Mouse (Mus musculus) embryonic facial prominence, embryonic 14.5 days (tissue): Measurements from ENCODE around the gene Nudt19. TPM values are rescaled to one million over a fixed set of nuclear protein-coding genes. Genes with fewer than 3 reads are reported as not detected.

Experiments used
- ATAC-seq: fragments of 200-750 bp; cut with Nextera tagmentation; 2 replicates; pipeline ENCODE4 v1.8.0; 2017; ENCODE audit warnings: low read depth, moderate number of reproducible peaks, moderate TSS enrichment
- DNase-seq: peaks from one replicate; pipeline ENCODE4 v3.0.0-alpha.2; 2015; ENCODE audit warnings: low spot score
- H3K27ac ChIP-seq: fragments of 300-500 bp; sonication (generic); replicated peaks from 2 replicates; pipeline ENCODE4 v1.5.1; 2014; ENCODE audit warnings: low read depth, mild to moderate bottlenecking, low read length, moderate library complexity
- H3K27me3 ChIP-seq: fragments of 300-500 bp; sonication (generic); replicated peaks from 2 replicates; pipeline ENCODE4 v1.6.1; 2014; ENCODE audit warnings: low read length; ENCODE audit not compliant: control insufficient read depth, insufficient read depth
- H3K36me3 ChIP-seq: fragments of 300-500 bp; sonication (generic); 2 replicates; pipeline ENCODE4 v1.6.1; 2014; ENCODE audit warnings: low read length, mixed read lengths; ENCODE audit not compliant: control insufficient read depth, insufficient read depth
- H3K4me1 ChIP-seq: fragments of 300-500 bp; sonication (generic); 2 replicates; pipeline ENCODE4 v1.6.1; 2014; ENCODE audit warnings: antibody characterized with exemption, low read length; ENCODE audit not compliant: control insufficient read depth, insufficient read depth
- H3K4me2 ChIP-seq: fragments of 300-500 bp; sonication (generic); 2 replicates; pipeline ENCODE4 v1.6.1; 2014; ENCODE audit warnings: low read depth, mild to moderate bottlenecking, low read length, moderate library complexity, mixed read lengths
- H3K4me3 ChIP-seq: fragments of 300-500 bp; sonication (generic); 2 replicates; pipeline ENCODE4 v1.5.1; 2014; ENCODE audit warnings: low read depth, mild to moderate bottlenecking, low read length
- H3K9ac ChIP-seq: fragments of 300-500 bp; sonication (generic); 2 replicates; pipeline ENCODE4 v1.6.1; 2014; ENCODE audit warnings: low read depth, mild to moderate bottlenecking, low read length, moderate library complexity, mixed read lengths
- H3K9me3 ChIP-seq: fragments of 300-500 bp; sonication (generic); 2 replicates; pipeline ENCODE4 v1.6.1; 2016; ENCODE audit warnings: low read length; ENCODE audit not compliant: control insufficient read depth
- WGBS: fragments of 180-500 bp; shearing (Covaris S2); extraction: QIAGEN DNeasy Blood & Tissue Kit; methylation state at CpG from one replicate; pipeline ENCODE4 v1.1.7; 2014; 5-methylcytosine and 5-hydroxymethylcytosine counted together
- polyA plus RNA-seq: library from polyadenylated mRNA; unstranded; fragments of >200 nt; fragmentation: Nextera tagmentation; extraction: Ambion mirVana; gene quantifications from 2 replicates; pipeline ENCODE4 v1.2.1, GENCODE M21; 2014

The Nudt19 gene
- polyA plus RNA-seq, 1 experiment from 2014 or later: 57.3 TPM

DNA sequence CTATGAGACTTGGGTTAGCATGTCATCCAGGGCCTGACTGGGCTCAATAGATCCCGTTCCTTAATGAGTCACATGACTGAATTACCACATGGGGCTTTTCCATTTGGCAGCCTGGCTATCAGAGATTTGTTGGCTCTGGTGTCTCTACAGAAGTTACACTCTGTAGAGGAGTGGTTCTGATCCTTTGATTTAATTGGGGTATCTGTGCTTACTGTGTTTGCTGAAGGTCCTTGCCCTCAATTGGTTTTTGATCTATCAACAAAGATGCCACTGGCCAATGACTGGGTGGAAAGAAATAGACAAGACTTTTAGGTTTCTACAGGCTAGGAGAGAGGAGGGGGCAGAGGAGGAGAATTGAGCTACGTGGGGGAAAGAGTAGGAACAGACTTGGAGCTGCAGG lies 2.6 kb upstream of the Nudt19 start:
- DNase-seq (no peak), ATAC-seq (no peak)
- H3K27ac ChIP-seq: no peak overlapping the region
- no peak overlapping the region for H3K9ac ChIP-seq
- no peaks in the 10 kb centered on the region for H3K36me3 ChIP-seq
- peaks cover 5% of the 10 kb centered on the region; the same call in 1 of the 2 replicates for H3K4me1 ChIP-seq
- H3K9me3 ChIP-seq: no peaks in the 10 kb centered on the region
- no peak overlapping the region for H3K4me3 ChIP-seq
- no peak overlapping the region for H3K4me2 ChIP-seq
- WGBS: 42% methylated on average over 2 of the region's 2 CpGs
- H3K27me3 ChIP-seq: no peaks in the 10 kb centered on the region

DNA sequence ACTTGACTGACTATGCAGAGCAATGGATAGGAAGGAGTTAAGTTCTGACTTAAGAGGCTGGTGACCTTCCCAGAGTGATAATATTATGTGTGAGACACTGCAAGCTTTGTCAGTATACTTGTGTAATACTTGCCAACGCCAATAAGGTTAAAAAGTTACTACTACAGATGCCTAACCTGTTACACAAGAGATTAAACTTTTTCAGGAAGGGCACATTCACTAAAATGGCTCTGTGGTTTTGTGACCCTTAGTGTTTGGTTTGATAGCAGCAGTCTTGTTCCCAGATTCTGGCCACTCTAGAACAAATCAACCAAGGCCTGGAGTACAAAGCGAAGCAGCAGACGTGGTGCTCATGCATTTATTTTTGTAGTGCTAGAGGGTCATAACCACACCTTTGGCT lies 1.5 kb upstream of the Nudt19 start:
- DNase-seq: no peak
- no peak overlapping the region for H3K4me3 ChIP-seq
- WGBS: 80% methylated on average over 3 of the region's 3 CpGs
- H3K27me3 ChIP-seq: no peaks in the 10 kb centered on the region
- no peak overlapping the region for H3K9ac ChIP-seq
- no peak for ATAC-seq
- H3K4me2 ChIP-seq: no peak overlapping the region
- no peak overlapping the region for H3K27ac ChIP-seq
- no peaks in the 10 kb centered on the region for H3K36me3 ChIP-seq
- H3K4me1 ChIP-seq: peaks cover 5% of the 10 kb centered on the region; the same call in 1 of the 2 replicates
- no peaks in the 10 kb centered on the region for H3K9me3 ChIP-seq

DNA sequence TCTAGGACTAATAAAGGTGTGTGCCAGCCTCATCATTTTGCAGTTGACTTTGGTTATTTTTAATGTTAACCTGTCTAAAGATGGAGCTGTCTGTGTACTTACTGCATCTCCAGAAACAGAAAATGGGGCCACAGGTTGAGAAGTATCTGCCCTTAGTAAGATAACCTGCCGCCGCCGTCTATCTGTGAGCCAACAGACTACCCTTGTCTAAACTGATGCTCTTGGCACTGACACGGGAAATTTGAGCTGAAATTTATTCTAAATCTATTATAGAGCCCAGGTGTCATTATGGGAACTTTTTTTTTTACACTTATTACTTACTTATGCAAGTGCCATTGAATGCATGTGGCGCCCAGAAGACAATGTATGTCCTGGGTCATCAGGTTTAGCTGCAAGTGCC lies 801 bp upstream of the Nudt19 start:
- H3K9me3 ChIP-seq: no peaks in the 10 kb centered on the region
- WGBS: 85% methylated on average over 5 of the region's 5 CpGs
- ATAC-seq (no peak), DNase-seq (no peak)
- H3K4me1 ChIP-seq: peaks cover 5% of the 10 kb centered on the region; the same call in 1 of the 2 replicates
- no peak overlapping the region for H3K27ac ChIP-seq
- H3K36me3 ChIP-seq: no peaks in the 10 kb centered on the region
- no peaks in the 10 kb centered on the region for H3K27me3 ChIP-seq
- no peak overlapping the region for H3K4me2 ChIP-seq
- no peak overlapping the region for H3K4me3 ChIP-seq
- no peak overlapping the region for H3K9ac ChIP-seq

DNA sequence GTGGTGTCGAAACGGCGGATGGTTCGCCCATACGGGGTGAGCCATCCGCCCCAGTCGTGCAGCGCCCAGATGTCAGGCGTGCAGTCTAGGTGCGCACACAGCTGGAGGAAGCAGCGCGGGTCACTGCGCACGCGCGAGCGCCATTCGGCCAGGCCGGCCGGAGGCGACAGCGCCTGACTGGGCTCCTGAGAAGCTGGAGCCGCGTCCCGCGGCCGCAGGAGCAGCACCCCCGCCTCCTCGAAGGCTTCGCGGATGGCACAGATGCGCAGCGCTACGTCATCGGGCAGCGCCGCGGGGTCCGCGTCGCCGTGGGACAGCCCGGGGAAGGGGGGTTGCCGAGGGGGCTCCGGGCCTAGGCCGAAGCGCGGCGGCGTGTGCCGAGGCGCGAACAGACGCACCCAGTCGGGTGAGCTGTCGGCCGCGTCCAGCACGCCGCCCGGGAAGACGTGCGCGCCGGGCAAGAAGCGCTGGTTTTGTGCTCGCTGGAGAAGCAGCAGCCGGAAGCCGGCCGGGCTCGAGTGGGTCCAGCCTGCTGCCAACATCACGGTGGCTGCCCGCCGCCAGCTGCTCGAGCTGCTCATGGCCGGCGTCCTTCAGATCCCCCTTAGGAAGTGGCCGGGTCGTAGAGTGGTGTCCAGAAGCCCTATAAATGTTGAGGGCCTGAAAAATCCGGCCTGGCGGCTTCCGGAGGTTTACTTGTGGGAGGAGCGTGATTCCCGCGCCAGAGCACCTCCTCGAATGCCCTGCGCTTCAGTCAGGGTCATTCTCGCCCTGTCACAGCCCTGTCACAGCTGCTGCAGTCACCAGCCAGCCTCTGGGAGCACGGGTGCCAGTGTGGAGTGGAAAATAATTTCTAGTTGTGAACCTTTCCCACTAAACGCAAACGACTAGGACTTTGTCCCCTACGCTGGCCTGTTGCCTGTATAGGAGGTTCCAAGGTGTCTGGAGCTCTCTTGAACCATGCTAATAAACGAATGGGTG lies 590 bp downstream of the Nudt19 start:
- ATAC-seq (peak; percentile 93), DNase-seq (peak; percentile 94)
- H3K27ac ChIP-seq: peak overlapping the region; percentile 97
- no peaks in the 10 kb centered on the region for H3K9me3 ChIP-seq
- peaks cover 5% of the 10 kb centered on the region; the same call in 1 of the 2 replicates for H3K4me1 ChIP-seq
- peaks cover 8% of the 10 kb centered on the region for H3K36me3 ChIP-seq
- H3K4me2 ChIP-seq: peak overlapping the region; percentile 98
- H3K9ac ChIP-seq: peak overlapping the region; percentile 98
- 1% methylated on average over 49 of the region's 93 CpGs for WGBS
- no peaks in the 10 kb centered on the region for H3K27me3 ChIP-seq
- peak overlapping the region; percentile 86 for H3K4me3 ChIP-seq

DNA sequence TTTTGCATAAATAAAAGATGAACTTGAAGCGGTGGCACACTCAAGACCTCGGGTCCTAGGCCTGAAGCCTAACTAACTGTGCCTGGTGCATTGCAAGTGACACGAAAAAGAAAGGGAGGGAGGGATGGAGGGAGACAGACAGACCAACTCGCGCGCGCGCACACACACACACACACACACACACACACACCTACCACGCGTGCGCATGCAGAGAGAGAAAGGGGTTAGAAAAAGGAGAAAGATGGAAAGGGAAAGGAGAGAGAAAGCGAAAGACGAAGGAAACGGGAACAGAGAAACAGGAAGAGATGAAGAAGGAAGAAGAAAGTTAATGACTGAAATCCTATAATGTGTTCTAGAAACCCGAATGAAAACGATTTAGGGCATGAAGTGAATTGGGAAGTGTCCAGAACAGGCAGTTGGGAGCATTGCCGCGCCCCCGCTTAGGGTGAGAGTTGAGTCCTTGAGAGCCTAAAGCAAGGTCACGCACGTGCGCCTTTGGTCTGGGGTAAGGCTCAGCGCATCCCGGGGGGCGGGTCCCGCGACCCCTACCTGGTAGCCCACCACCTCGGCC lies 1.4 kb downstream of the Nudt19 start:
- Histone ChIP-seq H3K27ac (peak overlapping the region; percentile 97), H3K9me3 (no peaks in the 10 kb centered on the region), H3K9ac (peak overlapping the region; percentile 98), H3K4me1 (peaks cover 5% of the 10 kb centered on the region; the same call in 1 of the 2 replicates), H3K4me3 (peak overlapping the region; percentile 86), H3K36me3 (peaks cover 17% of the 10 kb centered on the region), H3K4me2 (peak overlapping the region; percentile 98), H3K27me3 (no peaks in the 10 kb centered on the region)
- WGBS: 3% methylated on average over 28 of the region's 28 CpGs
- peak; percentile 29 for DNase-seq
- peak; percentile 48 for ATAC-seq

DNA sequence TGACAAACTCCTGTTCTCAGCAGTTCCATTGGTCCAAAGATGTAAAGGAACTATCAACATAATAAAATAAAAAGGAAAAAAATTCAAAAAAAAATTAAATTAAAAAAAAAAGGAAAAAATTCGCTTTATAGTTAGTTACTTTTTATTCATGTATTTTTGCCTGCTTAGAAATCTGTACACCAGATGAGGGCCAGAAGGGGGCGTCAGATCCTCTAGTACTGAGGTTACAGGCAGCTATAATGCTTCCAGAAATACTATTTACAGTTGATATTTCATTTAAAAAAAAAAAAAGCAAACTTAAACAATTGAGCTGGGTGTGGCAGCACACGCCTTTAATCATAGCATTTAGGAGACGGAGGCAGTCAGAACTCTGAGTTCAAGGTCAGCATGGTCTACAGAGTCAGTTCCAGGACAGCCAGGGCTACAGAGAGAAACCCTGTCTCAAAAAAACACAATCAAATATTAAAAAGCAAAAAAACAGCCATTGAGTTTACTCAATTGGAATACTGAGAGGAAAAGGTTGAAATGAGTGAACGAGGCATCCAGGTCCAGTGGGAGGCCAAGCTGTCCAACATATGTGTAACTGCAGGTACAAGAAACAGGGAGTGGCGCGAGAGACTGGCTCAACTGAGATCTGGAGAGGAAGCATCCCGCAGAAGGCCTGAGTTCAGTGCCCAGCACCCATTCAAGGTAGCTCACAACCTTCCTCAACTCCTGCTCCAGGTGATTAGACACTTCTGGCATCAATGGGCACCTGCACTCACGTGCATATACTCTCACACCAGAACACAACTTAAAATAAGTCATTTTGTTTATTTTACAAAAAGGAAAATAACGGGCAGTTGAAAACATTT lies 2.1 kb downstream of the Nudt19 start:
- peak overlapping the region; percentile 98 for H3K4me2 ChIP-seq
- no peaks in the 10 kb centered on the region for H3K9me3 ChIP-seq
- no peaks in the 10 kb centered on the region for H3K27me3 ChIP-seq
- peak overlapping the region; percentile 86 for H3K4me3 ChIP-seq
- H3K36me3 ChIP-seq: peaks cover 24% of the 10 kb centered on the region
- peak; percentile 33 for DNase-seq
- peak overlapping the region; percentile 98; the same call in 1 of the 2 replicates for H3K9ac ChIP-seq
- H3K4me1 ChIP-seq: peaks cover 5% of the 10 kb centered on the region; the same call in 1 of the 2 replicates
- ATAC-seq: no peak
- WGBS: 54% methylated on average over 10 of the region's 10 CpGs
- H3K27ac ChIP-seq: no peak overlapping the region

DNA sequence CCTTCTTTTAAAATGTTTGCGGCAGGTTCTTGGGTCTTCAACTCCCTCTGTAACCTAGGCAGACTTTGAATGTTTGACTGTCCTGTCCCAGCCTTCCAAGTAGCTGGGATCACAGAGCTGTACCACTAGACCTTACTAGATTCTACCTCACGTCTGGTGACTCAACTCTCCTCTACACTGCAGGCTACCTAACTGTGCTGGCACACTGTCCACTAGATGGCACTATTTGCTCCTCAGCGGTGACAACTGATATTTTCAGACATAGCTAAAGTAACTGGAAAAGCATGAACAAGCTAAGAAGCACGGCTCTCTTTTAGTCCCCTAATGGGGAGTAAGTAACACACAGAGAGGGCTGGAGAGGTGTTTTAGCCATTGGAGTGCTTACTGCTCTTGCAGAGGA lies 10.2 kb downstream of the Nudt19 start:
- H3K9me3 ChIP-seq: no peaks in the 10 kb centered on the region
- DNase-seq (peak; percentile 74), ATAC-seq (peak; percentile 60; the same call in 1 of the 2 replicates)
- no peak overlapping the region for H3K4me3 ChIP-seq
- H3K9ac ChIP-seq: no peak overlapping the region
- WGBS: 29% methylated on average over 4 of the region's 4 CpGs
- no peak overlapping the region for H3K27ac ChIP-seq
- H3K4me2 ChIP-seq: no peak overlapping the region
- H3K27me3 ChIP-seq: no peaks in the 10 kb centered on the region
- H3K4me1 ChIP-seq: no peaks in the 10 kb centered on the region
- peaks cover 40% of the 10 kb centered on the region for H3K36me3 ChIP-seq

DNA sequence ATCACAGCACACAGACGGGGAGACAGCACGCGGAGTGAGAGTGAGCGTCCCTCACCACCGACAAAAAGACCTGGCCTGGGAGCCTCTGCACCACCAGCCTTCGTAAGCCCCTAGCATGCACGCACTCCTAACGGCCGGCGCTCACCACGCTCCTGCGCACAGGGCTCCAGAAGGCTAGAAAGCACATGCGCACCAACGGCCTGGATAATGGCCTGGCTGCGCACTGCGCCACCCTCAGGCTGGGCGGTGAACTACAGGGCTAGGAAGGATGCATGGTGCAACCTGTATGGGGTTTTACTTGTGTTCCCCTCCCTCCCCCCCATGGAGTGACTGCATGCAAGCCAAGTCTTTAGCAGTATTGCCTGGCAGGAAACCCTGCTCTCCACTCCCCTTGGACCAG lies 18.5 kb downstream of the Nudt19 start, which contains the start of gene Tdrd12:
Gene Tdrd12, minus strand, starts transcription at position 184 of the 400 bp plus-strand sequence.
- WGBS: 90% methylated on average over 17 of the region's 17 CpGs
- no peak within 1 kb of the TSS for H3K9ac ChIP-seq

More for the DNA sequence above, 18.5 kb downstream of the Nudt19 start, which contains the start of gene Tdrd12:
- no peak within 1 kb of the TSS for H3K4me2 ChIP-seq
- no peak within 1 kb of the TSS for H3K27ac ChIP-seq
- no peak within 1 kb of the TSS for H3K4me3 ChIP-seq
- DNase-seq (no peak), ATAC-seq (no peak)
- H3K27me3 ChIP-seq: no peaks in the 10 kb centered on the region
- no peaks in the 10 kb centered on the region for H3K9me3 ChIP-seq
- H3K4me1 ChIP-seq: no peaks in the 10 kb centered on the region
- no peaks in the 10 kb centered on the region for H3K36me3 ChIP-seq
